Mouse (Mus musculus) embryo, embryonic 10.5 days (tissue): ENCODE data around the gene Nsd2.
"Not testable (repeated sequence)": the region's sequence is repeated elsewhere in the genome, so short reads cannot be mapped to it uniquely, and the experiment has no call there.

Source experiments
- DNase-seq: peaks from one replicate; pipeline ENCODE4 v3.0.0-alpha.2; 2015; ENCODE audit warnings: low spot score

Nsd2 gene

GRCm38 (mm10) chr5:33932413-33932812 is 111.9 kb downstream of the Nsd2 start:
- no peak for DNase-seq

- DNase-seq, result no peak
Measured at GRCm38 (mm10) chr5:33934081-33934480, 113.6 kb downstream of the Nsd2 start.

GRCm38 (mm10) chr5:33934877-33935276 is 114.4 kb downstream of the Nsd2 start:
- no peak for DNase-seq

- DNase-seq, result peak; percentile 66
Measured at GRCm38 (mm10) chr5:33935700-33936111, 115.2 kb downstream of the Nsd2 start.

GRCm38 (mm10) chr5:33936120-33936707 is 115.7 kb downstream of the Nsd2 start, which contains the start of gene Nelfa:
TSS of gene Nelfa (minus strand) at chr5:33936413.
- peak; percentile 100 for DNase-seq

GRCm38 (mm10) chr5:33937230-33937629 is 116.7 kb downstream of the Nsd2 start:
- no peak for DNase-seq

GRCm38 (mm10) chr5:33938448-33938847 is 117.9 kb downstream of the Nsd2 start:
- no peak for DNase-seq

- not testable (repeated sequence) for DNase-seq
Measured at GRCm38 (mm10) chr5:33947035-33947434, 126.5 kb downstream of the Nsd2 start.
